Mouse (Mus musculus): Measurements from ENCODE around the gene Aipl1. TPM values are rescaled to one million over a fixed set of nuclear protein-coding genes. Genes with fewer than 3 reads are reported as not detected.

The Aipl1 gene
- 0.07 and 0.08 TPM in 2 replicates for polyA plus RNA-seq (2012; ENCODE audit: low replicate concordance)

GRCm38 (mm10) chr11:72037409-72037808 is at the start of gene Aipl1:
Aipl1 (minus strand) TSS chr11:72037509.

GRCm38 (mm10) chr11:72041768-72042607 is 4.7 kb upstream of the Aipl1 start, which contains the start of gene Pimreg:
Pimreg (plus strand) TSS chr11:72042032.

Other genes with a start within 250 kb of the Aipl1 start
- 2.2 and 3.2 TPM in 2 replicates for gene Pimreg, start 4.5 kb upstream of the Aipl1 start, polyA plus RNA-seq (2012; ENCODE audit: low replicate concordance)
- gene Pitpnm3, start 98.3 kb upstream of the Aipl1 start, polyA plus RNA-seq (2012; ENCODE audit: low replicate concordance), result 0.08 and 0.46 TPM in 2 replicates
- 0.10 and 0.28 TPM in 2 replicates for gene Gm43951, start 169.3 kb upstream of the Aipl1 start, polyA plus RNA-seq (2012; ENCODE audit: low replicate concordance)
- gene 4933427D14Rik, start 169.9 kb upstream of the Aipl1 start, polyA plus RNA-seq (2012; ENCODE audit: low replicate concordance), result 1.9 and 2.4 TPM in 2 replicates
- gene Txndc17, start 170.0 kb upstream of the Aipl1 start, polyA plus RNA-seq (2012; ENCODE audit: low replicate concordance), result 26.6 and 40.1 TPM in 2 replicates
- gene Med31, start 178.1 kb upstream of the Aipl1 start, polyA plus RNA-seq (2012; ENCODE audit: low replicate concordance), result 0.15 and 1.4 TPM in 2 replicates
- gene Slc13a5, start 229.7 kb upstream of the Aipl1 start, polyA plus RNA-seq (2012; ENCODE audit: low replicate concordance), result not detected in 2 replicates